Mouse (Mus musculus) liver, embryonic 16.5 days (tissue): ENCODE data around the gene Exog. TPM values are rescaled to one million over a fixed set of nuclear protein-coding genes. Genes with fewer than 3 reads are reported as not detected.

ENCODE experiments used
- ATAC-seq: fragments of 200-750 bp; cut with Nextera tagmentation; 2 replicates; pipeline ENCODE4 v1.8.0; 2017; ENCODE audit warnings: low read depth, mild to moderate bottlenecking, moderate number of reproducible peaks, moderate library complexity
- H3K27ac ChIP-seq: fragments of 300-500 bp; sonication (generic); 2 replicates; pipeline ENCODE4 v1.5.1; 2014; ENCODE audit warnings: mild to moderate bottlenecking, low read length
- H3K27me3 ChIP-seq: fragments of 300-500 bp; sonication (generic); 2 replicates; pipeline ENCODE4 v1.6.1; 2014; ENCODE audit warnings: low read depth, low read length, mixed read lengths; ENCODE audit not compliant: control insufficient read depth, insufficient read depth
- H3K36me3 ChIP-seq: fragments of 300-500 bp; sonication (generic); 2 replicates; pipeline ENCODE4 v1.6.1; 2014; ENCODE audit warnings: mild to moderate bottlenecking; ENCODE audit not compliant: control insufficient read depth, insufficient read depth
- H3K4me1 ChIP-seq: fragments of 300-500 bp; sonication (generic); 2 replicates; pipeline ENCODE4 v1.6.1; 2014; ENCODE audit warnings: low read depth, low read length, mixed read lengths; ENCODE audit not compliant: control insufficient read depth
- H3K4me2 ChIP-seq: fragments of 300-500 bp; sonication (generic); 2 replicates; pipeline ENCODE4 v1.6.1; 2014; ENCODE audit warnings: low read depth, low read length, mixed read lengths
- H3K4me3 ChIP-seq: fragments of 300-500 bp; sonication (generic); 2 replicates; pipeline ENCODE4 v1.5.1; 2014; ENCODE audit warnings: low read depth, mild to moderate bottlenecking, low read length
- H3K9ac ChIP-seq: fragments of 300-500 bp; sonication (generic); 2 replicates; pipeline ENCODE4 v1.6.1; 2014; ENCODE audit warnings: low read depth, low read length
- H3K9me3 ChIP-seq: fragments of 300-500 bp; sonication (generic); replicated peaks from 2 replicates; pipeline ENCODE4 v1.6.1; 2016; ENCODE audit warnings: low read length; ENCODE audit not compliant: control insufficient read depth
- WGBS: fragments of 180-500 bp; shearing (Covaris S2); extraction: QIAGEN DNeasy Blood & Tissue Kit; methylation state at CpG from one replicate; pipeline ENCODE4 v1.1.7; 2014; ENCODE audit not compliant: insufficient replicate concordance; 5-methylcytosine and 5-hydroxymethylcytosine counted together
- polyA plus RNA-seq: library from polyadenylated mRNA; unstranded; fragments of >200 nt; fragmentation: Nextera tagmentation; extraction: Ambion mirVana; gene quantifications from 2 replicates; pipeline ENCODE4 v1.2.1, GENCODE M21; 2015

Gene Exog
- polyA plus RNA-seq, 1 experiment from 2014 or later, result 4.9 TPM

GRCm38 (mm10) chr9:119512993-119513392 lies 68.2 kb downstream of the Exog start:
- Histone ChIP-seq H3K4me3 (no peak overlapping the region), H3K27me3 (no peaks in the 10 kb centered on the region; the same call in 1 of the 2 replicates), H3K9me3 (no peaks in the 10 kb centered on the region), H3K36me3 (no peaks in the 10 kb centered on the region), H3K27ac (no peak overlapping the region), H3K9ac (no peak overlapping the region), H3K4me2 (no peak overlapping the region), H3K4me1 (no peaks in the 10 kb centered on the region)
- no peak for ATAC-seq
- WGBS, result 62% methylated on average over 9 of the region's 9 CpGs

DNA sequence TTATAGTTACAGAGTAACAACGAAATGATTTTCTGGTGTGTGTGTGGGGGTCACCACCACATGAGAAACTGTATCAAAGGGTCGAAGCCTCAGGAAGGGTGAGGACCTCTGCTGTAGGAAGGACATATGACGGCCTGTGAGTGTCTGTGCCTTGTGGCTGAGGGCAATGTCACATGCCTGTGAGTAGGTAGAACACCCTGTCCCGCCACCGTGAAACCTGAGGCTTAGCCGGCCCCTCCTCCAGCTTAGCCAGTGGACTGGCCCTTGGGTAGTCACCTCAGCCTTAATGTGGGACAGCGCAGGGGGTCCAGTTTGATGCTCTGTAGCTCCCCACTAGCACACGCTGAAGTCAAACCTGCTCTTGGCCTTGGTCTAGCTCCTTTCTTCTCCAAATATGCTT lies 69.1 kb downstream of the Exog start:
- H3K27ac ChIP-seq, result no peak overlapping the region
- H3K4me3 ChIP-seq, result no peak overlapping the region
- no peaks in the 10 kb centered on the region for H3K36me3 ChIP-seq
- no peak overlapping the region for H3K4me2 ChIP-seq
- no peak for ATAC-seq
- H3K4me1 ChIP-seq, result no peaks in the 10 kb centered on the region
- H3K27me3 ChIP-seq, result no peaks in the 10 kb centered on the region; the same call in 1 of the 2 replicates
- H3K9ac ChIP-seq, result no peak overlapping the region
- H3K9me3 ChIP-seq, result no peaks in the 10 kb centered on the region
- WGBS, result 70% methylated on average over 8 of the region's 8 CpGs

GRCm38 (mm10) chr9:119514986-119515385 lies 70.2 kb downstream of the Exog start:
- Histone ChIP-seq H3K9me3 (no peaks in the 10 kb centered on the region), H3K4me3 (no peak overlapping the region), H3K4me1 (no peaks in the 10 kb centered on the region), H3K4me2 (no peak overlapping the region), H3K27me3 (no peaks in the 10 kb centered on the region; the same call in 1 of the 2 replicates), H3K36me3 (no peaks in the 10 kb centered on the region), H3K27ac (no peak overlapping the region), H3K9ac (no peak overlapping the region)
- no peak for ATAC-seq
- WGBS, result 63% methylated on average over 8 of the region's 8 CpGs

Other genes with a start within 250 kb of the Exog start
- 0.08 TPM in 1 of 2 replicates, not detected in the other for gene Slc22a13, start 235.8 kb upstream of the Exog start, polyA plus RNA-seq
- 4.0 and 4.1 TPM in 2 replicates for gene Oxsr1, start 122.5 kb upstream of the Exog start, polyA plus RNA-seq
- gene Acaa1a, start 105.3 kb upstream of the Exog start, polyA plus RNA-seq, result 45.0 and 47.9 TPM in 2 replicates
- 14.6 and 14.7 TPM in 2 replicates for gene Myd88, start 103.5 kb upstream of the Exog start, polyA plus RNA-seq
- gene Xylb, start 87.6 kb upstream of the Exog start, polyA plus RNA-seq, result 3.3 and 4.5 TPM in 2 replicates
- gene Slc22a14, start 79.4 kb upstream of the Exog start, polyA plus RNA-seq, result not detected in 2 replicates
- 0.93 and 1.7 TPM in 2 replicates for gene Acvr2b, start 42.8 kb upstream of the Exog start, polyA plus RNA-seq
- gene Scn5a, start 134.1 kb downstream of the Exog start, polyA plus RNA-seq, result 0.06 and 0.11 TPM in 2 replicates